Mouse (Mus musculus) hindbrain, embryonic 11.5 days (tissue): ENCODE results near the gene Smap2. TPM values are rescaled to one million over a fixed set of nuclear protein-coding genes. Genes with fewer than 3 reads are reported as not detected.
A peak's percentile ranks its signal among the peaks of the same experiment; 100 is the strongest.

Experiments
- ATAC-seq: fragments of 200-750 bp; cut with Nextera tagmentation; 2 replicates; pipeline ENCODE4 v1.8.0; 2017; ENCODE audit warnings: mild to moderate bottlenecking, moderate TSS enrichment, moderate library complexity; ENCODE audit not compliant: low FRiP score
- DNase-seq: peaks from one replicate; pipeline ENCODE4 v3.0.0-alpha.2; 2015; ENCODE audit warnings: low spot score
- H3K27ac ChIP-seq: fragments of 300-500 bp; sonication (generic); 2 replicates; pipeline ENCODE4 v1.5.1; 2014; ENCODE audit warnings: mild to moderate bottlenecking, low read depth, low read length
- H3K27me3 ChIP-seq: fragments of 300-500 bp; sonication (generic); 2 replicates; pipeline ENCODE4 v1.6.1; 2014; ENCODE audit warnings: mild to moderate bottlenecking, low read length, moderate library complexity, mixed read lengths; ENCODE audit not compliant: control insufficient read depth, insufficient read depth
- H3K36me3 ChIP-seq: fragments of 300-500 bp; sonication (generic); 2 replicates; pipeline ENCODE4 v1.6.1; 2014; ENCODE audit warnings: mild to moderate bottlenecking, low read length, moderate library complexity, mixed read lengths; ENCODE audit not compliant: control insufficient read depth, insufficient read depth
- H3K4me1 ChIP-seq: fragments of 300-500 bp; sonication (generic); replicated peaks from 2 replicates; pipeline ENCODE4 v1.6.1; 2014; ENCODE audit warnings: low read length, mixed read lengths; ENCODE audit not compliant: control insufficient read depth, insufficient read depth
- H3K4me2 ChIP-seq: fragments of 300-500 bp; sonication (generic); replicated peaks from 2 replicates; pipeline ENCODE4 v1.6.1; 2014; ENCODE audit warnings: mild to moderate bottlenecking, low read depth, low read length
- H3K4me3 ChIP-seq: fragments of 300-500 bp; sonication (generic); 2 replicates; pipeline ENCODE4 v1.5.1; 2014; ENCODE audit warnings: low read depth, low read length
- H3K9ac ChIP-seq: fragments of 300-500 bp; sonication (generic); 2 replicates; pipeline ENCODE4 v1.6.1; 2014; ENCODE audit warnings: low read depth, low read length
- H3K9me3 ChIP-seq: fragments of 300-500 bp; sonication (generic); 2 replicates; pipeline ENCODE4 v1.6.1; 2016; ENCODE audit warnings: low read length; ENCODE audit not compliant: control insufficient read depth
- WGBS: fragments of 180-500 bp; shearing (Covaris S2); extraction: QIAGEN DNeasy Blood & Tissue Kit; methylation state at CpG from one replicate; pipeline ENCODE4 v1.1.7; 2014; 5-methylcytosine and 5-hydroxymethylcytosine counted together
- polyA plus RNA-seq: library from polyadenylated mRNA; unstranded; fragments of >200 nt; fragmentation: Nextera tagmentation; extraction: Ambion mirVana; gene quantifications from 2 replicates; pipeline ENCODE4 v1.2.1, GENCODE M21; 2014

The Smap2 gene
- polyA plus RNA-seq, 1 experiment from 2014 or later, result 21.9 TPM

DNA sequence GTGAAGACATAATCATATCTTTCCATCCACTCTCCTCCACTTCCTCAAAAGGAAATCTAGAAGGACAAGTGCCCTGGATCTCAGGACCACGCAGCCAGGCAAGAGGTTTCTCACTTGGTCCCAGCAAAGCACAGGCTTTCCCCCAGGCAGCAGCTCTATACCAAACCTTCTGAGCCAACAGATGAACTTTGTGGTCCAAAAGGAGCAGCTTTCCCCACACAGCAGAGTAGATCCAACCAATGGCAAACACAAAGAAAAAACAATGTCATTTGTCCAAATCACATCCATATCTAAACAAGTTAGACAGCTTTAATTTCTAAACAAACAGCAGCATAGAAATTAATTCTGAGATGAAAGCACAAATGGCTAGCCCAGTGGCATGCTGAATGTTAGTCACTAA, 15.4 kb downstream of the Smap2 start:
- H3K36me3 ChIP-seq, result no peaks in the 10 kb centered on the region
- H3K27ac ChIP-seq, result 0 out of 2 replicates have a peak overlapping the region, but pooled peaks have one; percentile 75
- H3K9me3 ChIP-seq, result no peaks in the 10 kb centered on the region
- no peak overlapping the region for H3K4me3 ChIP-seq
- no peak overlapping the region for H3K9ac ChIP-seq
- no peak overlapping the region for H3K4me2 ChIP-seq
- ATAC-seq (no peak), DNase-seq (no peak)
- no peaks in the 10 kb centered on the region for H3K27me3 ChIP-seq
- WGBS, result 67% methylated on average over 1 of the region's 1 CpGs
- H3K4me1 ChIP-seq, result peaks cover 3% of the 10 kb centered on the region

DNA sequence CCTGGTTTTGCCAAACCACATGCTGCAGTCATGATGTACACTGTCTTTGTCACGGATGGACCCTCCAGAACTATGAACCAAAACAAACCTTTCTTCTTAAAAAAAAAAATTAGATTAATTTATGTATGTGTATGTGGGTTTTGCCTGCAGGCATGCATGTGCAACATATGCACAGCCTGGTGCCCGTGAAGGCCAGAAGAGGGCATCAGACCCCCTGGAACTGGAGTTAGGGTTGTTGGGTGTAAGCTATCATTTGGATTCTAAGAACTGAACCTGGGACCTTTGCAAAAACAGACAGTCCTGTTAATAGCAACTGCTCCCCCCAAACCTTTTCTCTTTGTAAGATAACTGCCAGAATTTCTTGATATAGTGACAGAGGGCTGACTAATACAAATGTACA, 16.0 kb downstream of the Smap2 start:
- Histone ChIP-seq H3K36me3 (no peaks in the 10 kb centered on the region), H3K4me3 (no peak overlapping the region), H3K9me3 (no peaks in the 10 kb centered on the region), H3K27ac (no peak overlapping the region), H3K4me1 (peaks cover 3% of the 10 kb centered on the region), H3K27me3 (no peaks in the 10 kb centered on the region), H3K9ac (no peak overlapping the region), H3K4me2 (no peak overlapping the region)
- 83% methylated on average over 2 of the region's 2 CpGs for WGBS
- no peak for DNase-seq
- no peak for ATAC-seq

DNA sequence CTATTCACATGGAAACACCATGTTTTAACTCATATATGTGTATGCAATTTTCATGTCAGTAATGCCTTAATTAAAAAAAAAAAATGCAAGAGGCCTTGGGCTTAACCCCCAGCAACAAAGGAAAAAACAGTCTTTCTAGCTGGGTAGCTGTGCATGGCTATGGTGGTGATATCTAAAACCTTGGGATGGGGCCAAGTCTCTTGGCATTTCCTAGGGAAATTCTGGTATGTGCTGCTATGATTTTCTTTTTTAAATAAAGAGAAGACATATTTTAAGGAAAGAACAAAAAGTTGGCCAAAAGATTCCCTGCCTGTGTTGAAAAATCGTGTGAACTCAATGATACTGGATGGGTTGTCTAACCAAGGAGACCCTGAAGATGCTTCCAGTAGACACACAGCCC, 21.1 kb downstream of the Smap2 start:
- H3K4me2 ChIP-seq, result no peak overlapping the region
- ATAC-seq (no peak), DNase-seq (no peak)
- no peaks in the 10 kb centered on the region for H3K4me1 ChIP-seq
- WGBS, result 88% methylated on average over 1 of the region's 1 CpGs
- H3K9me3 ChIP-seq, result no peaks in the 10 kb centered on the region
- no peak overlapping the region for H3K4me3 ChIP-seq
- no peak overlapping the region for H3K9ac ChIP-seq
- H3K36me3 ChIP-seq, result no peaks in the 10 kb centered on the region
- H3K27ac ChIP-seq, result no peak overlapping the region
- no peaks in the 10 kb centered on the region for H3K27me3 ChIP-seq

DNA sequence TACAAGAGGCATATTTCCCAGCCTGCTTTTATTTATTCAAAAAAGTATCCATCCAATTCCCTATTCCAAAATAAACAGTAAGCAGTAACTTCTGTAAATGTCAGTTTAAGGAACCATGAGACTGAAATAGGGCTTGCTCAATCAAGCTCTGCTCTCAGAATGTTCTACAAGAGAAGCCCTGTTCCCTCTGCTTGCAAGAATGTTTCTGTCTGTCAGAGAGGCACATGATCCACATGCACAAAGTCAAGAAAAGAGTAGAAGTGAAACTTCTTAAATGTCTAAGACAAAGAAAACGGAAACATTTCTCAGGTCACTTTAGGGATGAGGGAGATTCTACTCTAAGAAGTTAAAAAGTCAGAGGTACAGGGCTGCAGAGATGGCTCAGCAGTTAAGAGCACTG, 24.0 kb downstream of the Smap2 start:
- H3K4me1 ChIP-seq, result no peaks in the 10 kb centered on the region
- 78% methylated on average over 1 of the region's 1 CpGs for WGBS
- H3K36me3 ChIP-seq, result no peaks in the 10 kb centered on the region
- ATAC-seq (no peak), DNase-seq (no peak)
- H3K27me3 ChIP-seq, result no peaks in the 10 kb centered on the region
- H3K4me3 ChIP-seq, result no peak overlapping the region
- H3K4me2 ChIP-seq, result no peak overlapping the region
- no peak overlapping the region for H3K9ac ChIP-seq
- no peaks in the 10 kb centered on the region for H3K9me3 ChIP-seq
- no peak overlapping the region for H3K27ac ChIP-seq

DNA sequence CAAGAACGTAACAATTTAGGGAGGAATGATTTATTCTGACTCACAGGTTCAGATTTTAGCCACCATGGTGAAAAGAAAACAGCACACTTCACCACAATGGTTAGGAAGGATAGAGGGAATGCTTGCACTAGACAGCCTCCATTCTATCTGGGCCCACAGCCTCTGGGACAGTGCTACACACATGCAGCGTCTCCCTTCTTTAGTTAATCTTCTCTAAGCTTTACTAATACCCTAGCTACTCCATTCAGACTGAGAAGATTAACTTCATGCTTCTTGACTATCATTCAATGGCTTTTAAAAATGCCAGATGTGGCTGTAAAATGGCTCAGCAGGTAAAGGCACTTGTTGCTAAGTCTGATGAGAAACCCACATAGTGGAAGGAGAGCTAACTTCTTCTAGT, 24.8 kb downstream of the Smap2 start:
- H3K36me3 ChIP-seq, result no peaks in the 10 kb centered on the region
- no peak overlapping the region for H3K9ac ChIP-seq
- H3K4me1 ChIP-seq, result no peaks in the 10 kb centered on the region
- no peaks in the 10 kb centered on the region for H3K9me3 ChIP-seq
- no peak overlapping the region for H3K4me2 ChIP-seq
- H3K4me3 ChIP-seq, result no peak overlapping the region
- WGBS, result 81% methylated on average over 2 of the region's 2 CpGs
- DNase-seq (no peak), ATAC-seq (no peak)
- no peaks in the 10 kb centered on the region for H3K27me3 ChIP-seq
- no peak overlapping the region for H3K27ac ChIP-seq

DNA sequence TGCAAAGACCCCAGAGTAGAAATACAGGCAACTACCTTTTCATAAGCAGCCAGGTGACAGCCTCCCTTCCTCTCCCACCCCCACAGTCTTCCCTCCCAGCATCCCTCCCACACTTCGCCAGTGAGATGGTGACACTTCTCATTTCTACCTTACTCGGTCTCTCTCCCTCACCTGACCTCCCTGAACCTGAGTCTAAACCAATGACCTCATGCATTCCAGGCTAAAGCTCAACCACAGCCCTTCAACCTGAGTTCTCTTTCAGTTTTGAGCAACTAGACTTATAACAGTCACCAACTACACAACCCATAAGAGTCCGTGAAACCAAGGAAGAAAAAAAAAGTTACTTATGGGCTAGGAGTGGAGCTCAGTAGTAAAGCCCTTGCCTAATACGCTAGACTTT, 29.7 kb downstream of the Smap2 start:
- no peak overlapping the region for H3K4me2 ChIP-seq
- H3K27me3 ChIP-seq, result no peaks in the 10 kb centered on the region
- ATAC-seq (no peak), DNase-seq (no peak)
- no peak overlapping the region for H3K27ac ChIP-seq
- no peak overlapping the region for H3K4me3 ChIP-seq
- no peaks in the 10 kb centered on the region for H3K4me1 ChIP-seq
- H3K9ac ChIP-seq, result no peak overlapping the region
- 76% methylated on average over 4 of the region's 4 CpGs for WGBS
- H3K9me3 ChIP-seq, result no peaks in the 10 kb centered on the region
- no peaks in the 10 kb centered on the region for H3K36me3 ChIP-seq

DNA sequence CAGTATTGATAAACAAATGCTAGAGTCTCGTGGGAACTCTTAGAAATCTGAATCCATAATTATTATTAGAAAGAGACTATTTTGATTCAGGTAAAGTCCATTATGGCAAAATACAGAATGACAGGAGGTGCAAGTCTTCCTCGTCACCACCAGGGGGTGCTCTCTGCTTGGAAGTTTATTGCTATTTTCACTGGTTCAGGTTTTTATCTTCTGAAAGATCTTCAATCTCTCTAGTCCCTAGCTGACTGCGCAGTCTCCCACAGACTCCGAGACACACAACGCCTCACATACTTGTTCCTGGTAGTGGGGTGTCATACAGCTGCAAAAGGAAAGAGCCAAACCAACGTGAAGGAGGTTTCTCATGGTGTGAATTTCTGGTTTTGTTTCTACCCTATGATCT, 30.6 kb downstream of the Smap2 start:
- Histone ChIP-seq H3K4me1 (no peaks in the 10 kb centered on the region), H3K4me2 (no peak overlapping the region), H3K27me3 (no peaks in the 10 kb centered on the region), H3K36me3 (no peaks in the 10 kb centered on the region), H3K9me3 (no peaks in the 10 kb centered on the region), H3K9ac (no peak overlapping the region), H3K27ac (no peak overlapping the region), H3K4me3 (no peak overlapping the region)
- WGBS, result 34% methylated on average over 6 of the region's 6 CpGs
- ATAC-seq (no peak), DNase-seq (peak; percentile 73)

DNA sequence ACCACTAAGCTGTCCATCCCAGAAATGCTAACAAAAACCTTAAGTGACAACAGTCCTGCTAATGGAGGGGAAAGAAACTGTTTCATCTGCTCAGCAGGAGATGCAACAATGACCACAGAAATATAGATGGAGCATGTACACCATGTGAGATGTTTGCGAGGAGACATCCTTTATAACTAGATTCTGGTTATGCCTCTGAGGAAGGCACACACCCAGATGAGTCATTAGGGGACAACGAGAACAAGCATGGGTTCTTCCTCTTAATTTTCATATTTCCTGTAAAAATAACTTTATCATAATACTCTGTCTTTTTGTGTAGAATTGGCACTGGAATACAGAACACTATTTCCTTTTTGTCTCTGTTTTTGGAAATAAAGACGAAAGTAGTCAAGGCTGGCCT, 38.8 kb downstream of the Smap2 start:
- no peaks in the 10 kb centered on the region for H3K36me3 ChIP-seq
- H3K9ac ChIP-seq, result no peak overlapping the region
- DNase-seq (no peak), ATAC-seq (no peak)
- no peak overlapping the region for H3K4me2 ChIP-seq
- 93% methylated on average over 3 of the region's 3 CpGs for WGBS
- H3K4me1 ChIP-seq, result no peaks in the 10 kb centered on the region
- no peaks in the 10 kb centered on the region for H3K27me3 ChIP-seq
- no peak overlapping the region for H3K4me3 ChIP-seq
- no peak overlapping the region for H3K27ac ChIP-seq
- no peaks in the 10 kb centered on the region for H3K9me3 ChIP-seq

DNA sequence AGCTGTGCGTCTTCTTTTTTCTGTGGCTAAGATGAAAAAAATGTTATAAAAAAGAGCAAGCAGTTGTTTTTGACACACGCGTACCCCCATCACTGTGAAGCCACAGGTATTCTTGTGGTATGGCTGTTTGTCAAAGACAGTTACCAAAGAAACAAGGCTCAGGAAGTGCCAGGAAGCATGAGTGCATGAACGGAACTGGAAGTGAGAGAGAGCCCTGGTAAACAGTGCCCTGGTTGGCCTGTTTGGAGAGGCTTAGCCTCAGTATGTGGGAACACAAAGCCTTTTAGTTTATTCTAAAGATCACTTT, 41.7 kb downstream of the Smap2 start:
- ATAC-seq (no peak), DNase-seq (no peak)
- Histone ChIP-seq H3K9ac (no peak overlapping the region), H3K4me1 (no peaks in the 10 kb centered on the region), H3K27ac (no peak overlapping the region), H3K27me3 (no peaks in the 10 kb centered on the region), H3K4me2 (no peak overlapping the region), H3K9me3 (no peaks in the 10 kb centered on the region), H3K36me3 (no peaks in the 10 kb centered on the region), H3K4me3 (no peak overlapping the region)
- WGBS, result 91% methylated on average over 4 of the region's 4 CpGs
